Mouse (Mus musculus) cerebellum, adult 2 months (tissue): Measurements from ENCODE around the gene St6galnac3.

Source experiments
- CTCF ChIP-seq: fragments of 200-500 bp; IDR thresholded peaks from 2 replicates; pipeline ENCODE4 v1.5.1; 2011; ENCODE audit warnings: low read depth, mild to moderate bottlenecking, control low read depth, low read length, moderate library complexity, borderline replicate concordance; ENCODE audit not compliant: insufficient read depth
- POLR2A ChIP-seq: fragments of 200-500 bp; IDR thresholded peaks from 2 replicates; pipeline ENCODE4 v1.6.1; 2011; ENCODE audit warnings: low read length, control low read depth, borderline replicate concordance; ENCODE audit not compliant: insufficient read depth

DNA sequence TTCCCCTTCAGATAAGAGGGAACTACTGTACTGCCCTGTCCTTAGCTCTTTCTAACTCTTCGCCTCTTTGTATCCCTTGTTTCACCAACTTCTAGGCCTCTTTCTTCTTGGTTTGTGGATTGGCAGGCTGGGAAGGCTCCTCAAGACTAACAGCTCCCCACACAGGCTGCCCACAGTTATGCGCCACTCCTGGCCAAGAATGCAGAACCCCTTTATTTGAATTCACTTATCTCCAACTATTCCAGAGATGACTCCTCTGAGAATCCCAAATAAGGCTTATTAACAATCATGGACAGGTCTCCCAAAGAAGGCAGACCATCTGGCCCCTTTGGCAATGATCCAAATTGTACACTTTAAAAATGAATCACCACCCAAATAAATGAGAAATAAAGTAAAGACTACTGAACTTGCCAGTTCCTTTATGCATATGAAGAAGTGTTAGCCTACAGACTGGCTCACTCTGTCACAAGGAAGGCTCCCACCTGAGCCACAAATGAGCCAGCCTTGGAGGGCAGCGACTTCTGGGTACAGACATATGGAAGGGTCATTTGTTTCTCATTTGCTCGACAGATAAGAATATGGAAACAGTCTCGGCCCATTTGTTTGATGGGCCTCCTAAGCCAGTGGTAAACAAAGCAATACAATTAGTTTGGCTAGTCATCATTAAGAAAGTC is 390.7 kb downstream of the St6galnac3 start:
- no peak for TF ChIP-seq CTCF
- TF ChIP-seq POLR2A, result no peak
